Comparison of ENCODE assay signal across 9 mouse cellular contexts in genomic region chrX:44367646-44368521, GRCm38 (mm10). TPM values are rescaled to one million over a fixed set of nuclear protein-coding genes. Genes with fewer than 3 reads are reported as not detected.
DNase-seq lines count a peak whose midpoint lies in the region; ATAC-seq and TF ChIP-seq lines count a peak whose summit lies in the region.
"Had no signal": no experiment of that assay in that cellular context is flagged by ENCODE, and none has a peak within 500 bp of the region (broad histone marks: within the 10 kb centered on the region; RNA-seq: fewer than 3 reads in every experiment).

Dcaf12l2 (minus strand) TSS chrX:44368342.

- no peaks in the 10 kb centered on the region for H3K9me3 ChIP-seq in heart, embryonic 12.5 days (replicated peaks)

- no peak for TF ChIP-seq POLR2A in small intestine, adult 2 months (IDR thresholded peaks at IDR 0.05; ENCODE audit: low read depth, low read length)

- DNase-seq in heart, adult 8-10 months (ENCODE audit: low spot score) = no peak
- DNase-seq in cerebellum, adult 9-11 months = peak; percentile 2
- DNase-seq in kidney, postnatal 4 days = peak; percentile 14 to 34
- DNase-seq in lung, postnatal 36 days = peak; percentile 0
- DNase-seq in adrenal gland, adult 18-20 months (ENCODE audit: low spot score in 2 of 2) = no peak

- WGBS in heart, embryonic 12.5 days = 11% methylated on average over 47 of the region's 57 CpGs
- 14% methylated on average over 44 of the region's 57 CpGs for WGBS in small intestine, adult 2 months

- H3K4me1 ChIP-seq in heart, embryonic 12.5 days (replicated peaks) = no peaks in the 10 kb centered on the region
- no peaks in the 10 kb centered on the region for H3K4me1 ChIP-seq in small intestine, adult 2 months (ENCODE audit: control insufficient read depth, insufficient read depth, insufficient read length, low read length)

- H3K9ac ChIP-seq in heart, embryonic 12.5 days = peak within 1 kb of the TSS; percentile 65

- H3K27me3 ChIP-seq in heart, embryonic 12.5 days (replicated peaks) = no peaks in the 10 kb centered on the region
- H3K27me3 ChIP-seq in small intestine, adult 2 months (ENCODE audit: control insufficient read depth, insufficient read depth, low read length) = no peaks in the 10 kb centered on the region

- no peak for TF ChIP-seq CTCF in small intestine, adult 2 months (IDR thresholded peaks at IDR 0.05; ENCODE audit: extremely low read depth, insufficient read length, insufficient replicate concordance, low read depth, low read length)

- peak within 1 kb of the TSS; percentile 81 for H3K4me2 ChIP-seq in heart, embryonic 12.5 days

- H3K4me3 ChIP-seq in heart, embryonic 12.5 days = peak within 1 kb of the TSS; percentile 63
- peak within 1 kb of the TSS; percentile 33 for H3K4me3 ChIP-seq in small intestine, adult 2 months (ENCODE audit: low read depth, low read length)

- no peaks in the 10 kb centered on the region for H3K36me3 ChIP-seq in heart, embryonic 12.5 days
- H3K36me3 ChIP-seq in small intestine, adult 2 months (ENCODE audit: control insufficient read depth, insufficient read depth, low read length) = no peaks in the 10 kb centered on the region

- no peak within 1 kb of the TSS for H3K27ac ChIP-seq in heart, embryonic 12.5 days (ENCODE audit: poor library complexity, severe bottlenecking)
- H3K27ac ChIP-seq in small intestine, adult 2 months (ENCODE audit: insufficient read depth, low read depth, low read length) = no peak within 1 kb of the TSS

- peak; percentile 83 for ATAC-seq in heart, embryonic 12.5 days (ENCODE audit: insufficient number of reproducible peaks, low FRiP score)
- peak; percentile 81 for ATAC-seq in frontal cortex, adult (ENCODE audit: low TSS enrichment)

RNA-seq across cellular contexts. Expression of gene Dcaf12l2, which starts in this region (rescaled TPM):
- polyA plus RNA-seq in heart, embryonic 12.5 days (2016; fragmentation: Nextera tagmentation; extraction: Ambion mirVana) = 1.7 and 1.8 TPM in 2 replicates
- total RNA-seq in heart, adult 8-10 months (2022) = not detected
- polyA plus RNA-seq in small intestine, adult 2 months (2012; rRNA removed) = 0.05 and 0.15 TPM in 2 replicates
- not detected for total RNA-seq in adrenal gland, adult 18-20 months (2021)
- total RNA-seq: MEL had no signal

Comparison
In these comparisons a context has a peak if more than half of its experiments do, and no peak if none do; other contexts are left out.
1. DNase-seq: peak in cerebellum, adult 9-11 months (single experiment), kidney, postnatal 4 days (2 of 2) and lung, postnatal 36 days (single experiment); none in heart, adult 8-10 months (single experiment) and adrenal gland, adult 18-20 months (0 of 2).